Mouse (Mus musculus) heart, adult 9 months (tissue): ENCODE results near the gene Papln.

Experiments used
- DNase-seq, 2 experiments: peaks; one replicate each; pipeline ENCODE4 v3.0.0; 2022; ENCODE audit warnings: low spot score in 2 of 2

Gene Papln

GRCm38 (mm10) chr12:83830424-83830823, 67.0 kb downstream of the Papln start:
- no peak for DNase-seq

GRCm38 (mm10) chr12:83833979-83834378, 70.5 kb downstream of the Papln start:
- no peak for DNase-seq

GRCm38 (mm10) chr12:83841409-83842190, 78.2 kb downstream of the Papln start:
- no peak for DNase-seq
